Mouse (Mus musculus): ENCODE data around the gene Slc22a23. TPM values are rescaled to one million over a fixed set of nuclear protein-coding genes. Genes with fewer than 3 reads are reported as not detected.

Gene Slc22a23
- polyA plus RNA-seq, 1 experiment from 2014 or later = 7.8 TPM

GRCm38 (mm10) chr13:34239371-34240086, 105.5 kb downstream of the Slc22a23 start:
- no peak for ATAC-seq (ENCODE audit: insufficient number of reproducible peaks, insufficient read depth, low FRiP score, low read depth)
- no peak overlapping the region for H3K27ac ChIP-seq (replicated peaks in 1 of 2; ENCODE audit: control insufficient read depth in 1 of 2, insufficient read depth in 1 of 2, low read depth in 2 of 2, low read length in 2 of 2)
- peaks cover 7 to 9% of the 10 kb centered on the region in 2 experiments; a peak in 3 of 4 replicates for H3K4me1 ChIP-seq (ENCODE audit: control insufficient read depth in 2 of 2, insufficient read depth in 2 of 2, low read length in 2 of 2)
- H3K4me3 ChIP-seq (ENCODE audit: control insufficient read depth in 1 of 2, insufficient read depth in 1 of 2, low read depth in 1 of 2, low read length in 2 of 2) = no peak overlapping the region
- 51% methylated on average over 11 of the region's 11 CpGs for WGBS
- H3K9ac ChIP-seq (ENCODE audit: low read length) = no peak overlapping the region
- H3K4me2 ChIP-seq (ENCODE audit: low read length) = no peak overlapping the region
- no peaks in the 10 kb centered on the region for H3K27me3 ChIP-seq (ENCODE audit: control insufficient read depth, insufficient read depth, low read length)
- no peaks in the 10 kb centered on the region for H3K36me3 ChIP-seq (ENCODE audit: control insufficient read depth, insufficient read depth, low read length)
- H3K9me3 ChIP-seq (ENCODE audit: control insufficient read depth, low read length) = no peaks in the 10 kb centered on the region

- 32% methylated on average over 14 of the region's 14 CpGs for WGBS
- ATAC-seq (ENCODE audit: insufficient number of reproducible peaks, insufficient read depth, low FRiP score, low read depth) = no peak
- Histone ChIP-seq H3K27me3 (ENCODE audit: control insufficient read depth, insufficient read depth, low read length) (no peaks in the 10 kb centered on the region), H3K4me3 (ENCODE audit: control insufficient read depth in 1 of 2, insufficient read depth in 1 of 2, low read depth in 1 of 2, low read length in 2 of 2) (no peak overlapping the region), H3K4me2 (ENCODE audit: low read length) (no peak overlapping the region), H3K9me3 (ENCODE audit: control insufficient read depth, low read length) (no peaks in the 10 kb centered on the region), H3K4me1 (ENCODE audit: control insufficient read depth in 2 of 2, insufficient read depth in 2 of 2, low read length in 2 of 2) (peaks cover 7 to 9% of the 10 kb centered on the region in 2 experiments; a peak in 3 of 4 replicates), H3K27ac (replicated peaks in 1 of 2; ENCODE audit: control insufficient read depth in 1 of 2, insufficient read depth in 1 of 2, low read depth in 2 of 2, low read length in 2 of 2) (no peak overlapping the region), H3K36me3 (ENCODE audit: control insufficient read depth, insufficient read depth, low read length) (no peaks in the 10 kb centered on the region), H3K9ac (ENCODE audit: low read length) (no peak overlapping the region)
Measured at GRCm38 (mm10) chr13:34238646-34239290, 106.2 kb downstream of the Slc22a23 start.

- Histone ChIP-seq H3K4me2 (ENCODE audit: low read length) (no peak overlapping the region), H3K27ac (replicated peaks in 1 of 2; ENCODE audit: control insufficient read depth in 1 of 2, insufficient read depth in 1 of 2, low read depth in 2 of 2, low read length in 2 of 2) (no peak overlapping the region), H3K27me3 (ENCODE audit: control insufficient read depth, insufficient read depth, low read length) (no peaks in the 10 kb centered on the region)
Measured at GRCm38 (mm10) chr13:34235056-34235455, 109.9 kb downstream of the Slc22a23 start.

GRCm38 (mm10) chr13:34234439-34234838, 110.5 kb downstream of the Slc22a23 start:
- H3K27ac ChIP-seq (replicated peaks in 1 of 2; ENCODE audit: control insufficient read depth in 1 of 2, insufficient read depth in 1 of 2, low read depth in 2 of 2, low read length in 2 of 2) = no peak overlapping the region
- H3K4me2 ChIP-seq (ENCODE audit: low read length) = no peak overlapping the region
- no peaks in the 10 kb centered on the region for H3K27me3 ChIP-seq (ENCODE audit: control insufficient read depth, insufficient read depth, low read length)
- WGBS = 72% methylated on average over 5 of the region's 5 CpGs
- no peaks in the 10 kb centered on the region for H3K36me3 ChIP-seq (ENCODE audit: control insufficient read depth, insufficient read depth, low read length)
- ATAC-seq (ENCODE audit: insufficient number of reproducible peaks, insufficient read depth, low FRiP score, low read depth) = no peak
- no peak overlapping the region for H3K9ac ChIP-seq (ENCODE audit: low read length)
- H3K4me3 ChIP-seq (ENCODE audit: control insufficient read depth in 1 of 2, insufficient read depth in 1 of 2, low read depth in 1 of 2, low read length in 2 of 2) = no peak overlapping the region
- no peaks in the 10 kb centered on the region for H3K9me3 ChIP-seq (ENCODE audit: control insufficient read depth, low read length)
- peaks cover 2 to 9% of the 10 kb centered on the region in 2 experiments; a peak in 2 of 4 replicates for H3K4me1 ChIP-seq (ENCODE audit: control insufficient read depth in 2 of 2, insufficient read depth in 2 of 2, low read length in 2 of 2)

More at GRCm38 (mm10) chr13:34235056-34235455, 109.9 kb downstream of the Slc22a23 start:
- Histone ChIP-seq H3K4me1 (ENCODE audit: control insufficient read depth in 2 of 2, insufficient read depth in 2 of 2, low read length in 2 of 2) (peaks cover 2 to 9% of the 10 kb centered on the region in 2 experiments; a peak in 2 of 4 replicates), H3K36me3 (ENCODE audit: control insufficient read depth, insufficient read depth, low read length) (no peaks in the 10 kb centered on the region), H3K9ac (ENCODE audit: low read length) (no peak overlapping the region), H3K9me3 (ENCODE audit: control insufficient read depth, low read length) (no peaks in the 10 kb centered on the region), H3K4me3 (ENCODE audit: control insufficient read depth in 1 of 2, insufficient read depth in 1 of 2, low read depth in 1 of 2, low read length in 2 of 2) (no peak overlapping the region)
- ATAC-seq (ENCODE audit: insufficient number of reproducible peaks, insufficient read depth, low FRiP score, low read depth) = no peak
- WGBS = 95% methylated on average over 6 of the region's 6 CpGs

GRCm38 (mm10) chr13:34232992-34233391, 112.0 kb downstream of the Slc22a23 start:
- no peak overlapping the region for H3K4me2 ChIP-seq (ENCODE audit: low read length)
- no peaks in the 10 kb centered on the region for H3K27me3 ChIP-seq (ENCODE audit: control insufficient read depth, insufficient read depth, low read length)
- H3K9me3 ChIP-seq (ENCODE audit: control insufficient read depth, low read length) = no peaks in the 10 kb centered on the region
- no peak for ATAC-seq (ENCODE audit: insufficient number of reproducible peaks, insufficient read depth, low FRiP score, low read depth)
- no peaks in the 10 kb centered on the region for H3K36me3 ChIP-seq (ENCODE audit: control insufficient read depth, insufficient read depth, low read length)
- no peak overlapping the region for H3K4me3 ChIP-seq (ENCODE audit: control insufficient read depth in 1 of 2, insufficient read depth in 1 of 2, low read depth in 1 of 2, low read length in 2 of 2)
- H3K4me1 ChIP-seq (ENCODE audit: control insufficient read depth in 2 of 2, insufficient read depth in 2 of 2, low read length in 2 of 2) = peaks cover 0 to 4% of the 10 kb centered on the region in 2 experiments; a peak in 1 of 4 replicates
- no peak overlapping the region for H3K27ac ChIP-seq (replicated peaks in 1 of 2; ENCODE audit: control insufficient read depth in 1 of 2, insufficient read depth in 1 of 2, low read depth in 2 of 2, low read length in 2 of 2)
- WGBS = 54% methylated on average over 6 of the region's 6 CpGs
- no peak overlapping the region for H3K9ac ChIP-seq (ENCODE audit: low read length)

- Histone ChIP-seq H3K27me3 (ENCODE audit: control insufficient read depth, insufficient read depth, low read length) (no peaks in the 10 kb centered on the region), H3K9me3 (ENCODE audit: control insufficient read depth, low read length) (no peaks in the 10 kb centered on the region), H3K4me3 (ENCODE audit: control insufficient read depth in 1 of 2, insufficient read depth in 1 of 2, low read depth in 1 of 2, low read length in 2 of 2) (no peak overlapping the region), H3K4me2 (ENCODE audit: low read length) (no peak overlapping the region), H3K9ac (ENCODE audit: low read length) (no peak overlapping the region), H3K36me3 (ENCODE audit: control insufficient read depth, insufficient read depth, low read length) (no peaks in the 10 kb centered on the region), H3K27ac (replicated peaks in 1 of 2; ENCODE audit: control insufficient read depth in 1 of 2, insufficient read depth in 1 of 2, low read depth in 2 of 2, low read length in 2 of 2) (no peak overlapping the region), H3K4me1 (ENCODE audit: control insufficient read depth in 2 of 2, insufficient read depth in 2 of 2, low read length in 2 of 2) (peaks cover 4 to 6% of the 10 kb centered on the region in 2 experiments; a peak in 2 of 4 replicates)
- WGBS = 62% methylated on average over 4 of the region's 4 CpGs
- ATAC-seq (ENCODE audit: insufficient number of reproducible peaks, insufficient read depth, low FRiP score, low read depth) = no peak
Measured at GRCm38 (mm10) chr13:34228905-34229304, 116.1 kb downstream of the Slc22a23 start.

GRCm38 (mm10) chr13:34227720-34228661, 117.0 kb downstream of the Slc22a23 start:
- no peak overlapping the region for H3K4me2 ChIP-seq (ENCODE audit: low read length)
- peaks cover 9 to 15% of the 10 kb centered on the region in 2 experiments for H3K4me1 ChIP-seq (ENCODE audit: control insufficient read depth in 2 of 2, insufficient read depth in 2 of 2, low read length in 2 of 2)
- H3K36me3 ChIP-seq (ENCODE audit: control insufficient read depth, insufficient read depth, low read length) = no peaks in the 10 kb centered on the region
- H3K27me3 ChIP-seq (ENCODE audit: control insufficient read depth, insufficient read depth, low read length) = no peaks in the 10 kb centered on the region
- 43% methylated on average over 12 of the region's 12 CpGs for WGBS
- no peak overlapping the region for H3K27ac ChIP-seq (replicated peaks in 1 of 2; ENCODE audit: control insufficient read depth in 1 of 2, insufficient read depth in 1 of 2, low read depth in 2 of 2, low read length in 2 of 2)
- no peak overlapping the region for H3K9ac ChIP-seq (ENCODE audit: low read length)
- no peak overlapping the region for H3K4me3 ChIP-seq (ENCODE audit: control insufficient read depth in 1 of 2, insufficient read depth in 1 of 2, low read depth in 1 of 2, low read length in 2 of 2)
- ATAC-seq (ENCODE audit: insufficient number of reproducible peaks, insufficient read depth, low FRiP score, low read depth) = no peak
- no peaks in the 10 kb centered on the region for H3K9me3 ChIP-seq (ENCODE audit: control insufficient read depth, low read length)
